Mouse (Mus musculus) kidney, adult 2 months (tissue): ENCODE results near the gene Otop1.

Experiments
- CTCF ChIP-seq: fragments of 200-500 bp; conservative IDR thresholded peaks from 2 replicates; pipeline ENCODE4 v1.5.1; 2011; ENCODE audit warnings: low read depth, mild to moderate bottlenecking, control low read depth, low read length, moderate library complexity, mixed read lengths; ENCODE audit not compliant: insufficient read depth, insufficient read length
- POLR2A ChIP-seq: fragments of 200-500 bp; IDR thresholded peaks from one replicate; pipeline ENCODE4 v1.6.1; 2011; ENCODE audit warnings: low read depth, low read length, control low read depth

GRCm38 (mm10) chr5:38301761-38302411 lies 26.1 kb downstream of the Otop1 start:
- no peak for TF ChIP-seq CTCF
- TF ChIP-seq POLR2A, result no peak
